Mouse (Mus musculus) spleen, postnatal 14 days (tissue): ENCODE results near the gene Gm13283.
"Not testable (repeated sequence)": the region's sequence is repeated elsewhere in the genome, so short reads cannot be mapped to it uniquely, and the experiment has no call there.

Experiments
- DNase-seq, 2 experiments: peaks; one replicate each; pipeline ENCODE4 v3.0.0; 2021 to 2022; ENCODE audit warnings: low spot score in 2 of 2

The Gm13283 gene

GRCm38 (mm10) chr4:88759610-88760268 lies at the start of gene Gm13283:
Gene Gm13283 (plus strand): TSS chr4:88760119.
- not testable (repeated sequence) for DNase-seq

GRCm38 (mm10) chr4:88714281-88714680 lies 45.6 kb upstream of the Gm13283 start:
- no peak for DNase-seq

GRCm38 (mm10) chr4:88715059-88715458 lies 44.9 kb upstream of the Gm13283 start:
- no peak for DNase-seq

GRCm38 (mm10) chr4:88718715-88719114 lies 41.2 kb upstream of the Gm13283 start:
- no peak for DNase-seq

- DNase-seq, result peak; percentile 75
Measured at GRCm38 (mm10) chr4:88721791-88722721, 37.9 kb upstream of the Gm13283 start, which contains the start of the genes Gm26566 and Klhl9. Gene Gm26566 (plus strand): TSS chr4:88721805. Gene Klhl9 (minus strand): TSS chr4:88722465.

GRCm38 (mm10) chr4:88723497-88724090 lies 36.3 kb upstream of the Gm13283 start:
- no peak for DNase-seq

GRCm38 (mm10) chr4:88726727-88727126 lies 33.2 kb upstream of the Gm13283 start:
- no peak for DNase-seq

GRCm38 (mm10) chr4:88727324-88727723 lies 32.6 kb upstream of the Gm13283 start:
- DNase-seq, result no peak

- peak; percentile 43 to 60 for DNase-seq
Measured at GRCm38 (mm10) chr4:88738480-88738879, 21.4 kb upstream of the Gm13283 start.

- no peak for DNase-seq
Measured at GRCm38 (mm10) chr4:88739036-88739435, 20.9 kb upstream of the Gm13283 start.

GRCm38 (mm10) chr4:88741426-88741825 lies 18.5 kb upstream of the Gm13283 start:
- DNase-seq, result no peak

- no peak for DNase-seq
Measured at GRCm38 (mm10) chr4:88742771-88743371, 17.0 kb upstream of the Gm13283 start.

GRCm38 (mm10) chr4:88744207-88744606 lies 15.7 kb upstream of the Gm13283 start:
- DNase-seq, result no peak

GRCm38 (mm10) chr4:88749926-88750325 lies 10.0 kb upstream of the Gm13283 start:
- no peak for DNase-seq

- peak; percentile 62 to 66 for DNase-seq
Measured at GRCm38 (mm10) chr4:88754818-88755340, 5.0 kb upstream of the Gm13283 start, which contains the start of gene Gm13271. Gene Gm13271 (plus strand): TSS chr4:88754868.

GRCm38 (mm10) chr4:88756581-88757513 lies 3.1 kb upstream of the Gm13283 start:
- not testable (repeated sequence) for DNase-seq

GRCm38 (mm10) chr4:88757628-88758031 lies 2.3 kb upstream of the Gm13283 start:
- DNase-seq, result peak; percentile 74 to 75

GRCm38 (mm10) chr4:88758751-88759150 lies 1.2 kb upstream of the Gm13283 start:
- DNase-seq, result not testable (repeated sequence)

- peak in 1 of 2 experiments; percentile 27 for DNase-seq
Measured at GRCm38 (mm10) chr4:88760431-88760830, 512 bp downstream of the Gm13283 start.

- DNase-seq, result peak; percentile 59 to 61
Measured at GRCm38 (mm10) chr4:88761776-88762175, 1.9 kb downstream of the Gm13283 start.
